Mouse (Mus musculus) CD4-positive naive resting alpha-beta T cell, adult 76 days (primary cell): ENCODE data around the gene Pcbp2. TPM values are rescaled to one million over a fixed set of nuclear protein-coding genes. Genes with fewer than 3 reads are reported as not detected.

Experiments used
- total RNA-seq: library from RNA; stranded (reverse); gene quantifications from one replicate; pipeline ENCODE4 v1.2.4, GENCODE M21; 2023

Pcbp2 gene
- total RNA-seq, result 785 TPM

GRCm38 (mm10) chr15:102470183-102470604 is at the start of gene Pcbp2:
TSS of gene Pcbp2 (plus strand) at chr15:102470539.

GRCm38 (mm10) chr15:102445146-102445545 is 25.2 kb upstream of the Pcbp2 start, which contains the start of gene Amhr2:
TSS of gene Amhr2 (plus strand) at chr15:102445367.

GRCm38 (mm10) chr15:102458904-102459317 is 11.4 kb upstream of the Pcbp2 start, which contains the start of gene Prr13:
TSS of gene Prr13 (plus strand) at chr15:102459028.

GRCm38 (mm10) chr15:102503447-102503846 is 33.1 kb downstream of the Pcbp2 start, which contains the start of gene Gm10337:
TSS of gene Gm10337 (plus strand) at chr15:102503722.

GRCm38 (mm10) chr15:102516728-102517404 is 46.5 kb downstream of the Pcbp2 start, which contains the start of gene Map3k12:
TSS of gene Map3k12 (minus strand) at chr15:102517064.

GRCm38 (mm10) chr15:102517976-102518858 is 47.9 kb downstream of the Pcbp2 start, which contains the start of gene Tarbp2:
TSS of gene Tarbp2 (plus strand) at chr15:102518192.

GRCm38 (mm10) chr15:102524892-102525485 is 54.6 kb downstream of the Pcbp2 start, which contains the start of gene Npff:
TSS of gene Npff (minus strand) at chr15:102524942.

Other genes with a start within 250 kb of the Pcbp2 start
- 572 TPM for gene Itgb7, start 238.6 kb upstream of the Pcbp2 start, total RNA-seq
- gene Rarg, start 213.0 kb upstream of the Pcbp2 start, total RNA-seq, result 20.6 TPM
- not detected for gene Gm9918, start 200.0 kb upstream of the Pcbp2 start, total RNA-seq
- 28.3 TPM for gene Mfsd5, start 191.1 kb upstream of the Pcbp2 start, total RNA-seq
- 3.8 TPM for gene Espl1, start 174.3 kb upstream of the Pcbp2 start, total RNA-seq
- 483 TPM for gene Pfdn5, start 144.4 kb upstream of the Pcbp2 start, total RNA-seq
- 52.7 TPM for gene Myg1, start 138.8 kb upstream of the Pcbp2 start, total RNA-seq
- gene Aaas, start 119.8 kb upstream of the Pcbp2 start, total RNA-seq, result 43.6 TPM
- gene Sp7, start 103.4 kb upstream of the Pcbp2 start, total RNA-seq, result not detected
- 134 TPM for gene Sp1, start 64.4 kb upstream of the Pcbp2 start, total RNA-seq
- gene Amhr2, start 25.2 kb upstream of the Pcbp2 start, total RNA-seq, result 0.70 TPM
- 54.2 TPM for gene Prr13, start 11.5 kb upstream of the Pcbp2 start, total RNA-seq
- 43.5 TPM for gene Gm10337, start 33.2 kb downstream of the Pcbp2 start, total RNA-seq
- 3.7 TPM for gene Map3k12, start 46.5 kb downstream of the Pcbp2 start, total RNA-seq
- gene Tarbp2, start 47.7 kb downstream of the Pcbp2 start, total RNA-seq, result 55.4 TPM
- 24.7 TPM for gene Npff, start 54.4 kb downstream of the Pcbp2 start, total RNA-seq
- not detected for gene Gm28047, start 154.5 kb downstream of the Pcbp2 start, total RNA-seq
- gene Atf7, start 154.9 kb downstream of the Pcbp2 start, total RNA-seq, result 106 TPM
- gene Atp5g2, start 201.8 kb downstream of the Pcbp2 start, total RNA-seq, result 6.5 TPM